Mouse (Mus musculus): ENCODE data around the gene Ankrd17. TPM values are rescaled to one million over a fixed set of nuclear protein-coding genes. Genes with fewer than 3 reads are reported as not detected.

The Ankrd17 gene
- total and polyA plus RNA-seq, 3 experiments, result 34.6 to 67.3 (median 35.0) TPM

DNA sequence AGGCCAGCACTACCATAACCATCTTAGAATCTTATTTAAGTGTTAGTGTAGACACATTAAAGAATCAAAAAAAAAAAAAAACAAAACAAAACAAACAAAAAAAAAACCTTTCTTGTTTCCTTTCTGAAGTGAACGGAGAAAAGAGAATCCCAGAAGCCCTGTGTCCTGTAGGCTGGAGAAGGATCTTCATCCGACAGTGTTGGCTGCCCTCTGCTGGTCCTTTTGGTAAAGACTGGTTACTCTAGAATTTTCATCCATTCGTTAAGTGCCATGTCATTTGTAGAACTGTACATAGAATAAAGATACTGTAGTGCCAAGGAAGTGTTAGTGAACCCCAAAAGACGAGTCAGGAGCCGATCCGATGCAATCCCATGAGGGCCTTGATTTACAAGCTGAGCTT is 171.5 kb downstream of the Ankrd17 start:
- no peaks in the 10 kb centered on the region for H3K9me3 ChIP-seq (replicated peaks; ENCODE audit: insufficient read depth, low read length)
- H3K27me3 ChIP-seq (ENCODE audit: control insufficient read depth in 1 of 2, insufficient read depth in 2 of 2, low read length in 2 of 2), result peaks cover 2 to 7% of the 10 kb centered on the region in 2 experiments
- no peak overlapping the region for H3K27ac ChIP-seq (ENCODE audit: control insufficient read depth, low read depth, low read length)
- H3K4me3 ChIP-seq (ENCODE audit: control insufficient read depth in 1 of 2, insufficient read depth in 1 of 2, low read depth in 2 of 2, low read length in 2 of 2), result no peak overlapping the region
- H3K36me3 ChIP-seq (ENCODE audit: control insufficient read depth in 1 of 2, insufficient read depth in 2 of 2, low read length in 2 of 2), result no peaks in the 10 kb centered on the region
- H3K79me2 ChIP-seq (ENCODE audit: control insufficient read depth, insufficient read depth, low read length, poor library complexity), result no peaks in the 10 kb centered on the region
- peak; percentile 74 for DNase-seq (ENCODE audit: low read depth, low spot score)
- TF ChIP-seq MYB (IDR thresholded peaks at IDR 0.05; ENCODE audit: low read depth, low read length) (no peak), CHD1 (IDR thresholded peaks at IDR 0.05; ENCODE audit: low read depth, low read length) (no peak), HCFC1 (IDR thresholded peaks at IDR 0.05; ENCODE audit: low read depth, low read length) (no peak), RCOR1 (IDR thresholded peaks at IDR 0.05; ENCODE audit: low read depth, low read length) (no peak), CHD2 (IDR thresholded peaks at IDR 0.05; ENCODE audit: low read length) (no peak), BHLHE40 (IDR thresholded peaks at IDR 0.05; ENCODE audit: borderline replicate concordance, low read depth, low read length) (no peak), USF2 (IDR thresholded peaks at IDR 0.05; ENCODE audit: borderline replicate concordance in 1 of 2, insufficient read depth in 1 of 2, low read depth in 1 of 2, low read length in 2 of 2) (no peak), SMC3 (IDR thresholded peaks at IDR 0.05; ENCODE audit: low read depth, low read length) (peak; percentile 82), TAL1 (IDR thresholded peaks at IDR 0.05; ENCODE audit: low read length) (no peak), ZMIZ1 (IDR thresholded peaks at IDR 0.05; ENCODE audit: low read depth, low read length) (no peak), CTCF (IDR thresholded peaks at IDR 0.05 in 2 of 3, conservative IDR thresholded peaks at IDR 0.05 in 1 of 3; ENCODE audit: control insufficient read depth in 1 of 3, insufficient read depth in 1 of 3, low read depth in 2 of 3, low read length in 3 of 3, poor library complexity in 1 of 3, severe bottlenecking in 1 of 3) (peak; percentile 60 to 85 (median 74)), ZC3H11A (IDR thresholded peaks at IDR 0.05; ENCODE audit: low read depth, low read length) (peak; percentile 88), RAD21 (IDR thresholded peaks at IDR 0.05; ENCODE audit: low read depth, low read length) (peak; percentile 88)
- no peak overlapping the region for H3K9ac ChIP-seq (ENCODE audit: control insufficient read depth, low read depth, low read length, poor library complexity, severe bottlenecking)
- H3K4me1 ChIP-seq (ENCODE audit: control insufficient read depth in 1 of 2, insufficient read depth in 2 of 2, low read length in 2 of 2), result no peaks in the 10 kb centered on the region

DNA sequence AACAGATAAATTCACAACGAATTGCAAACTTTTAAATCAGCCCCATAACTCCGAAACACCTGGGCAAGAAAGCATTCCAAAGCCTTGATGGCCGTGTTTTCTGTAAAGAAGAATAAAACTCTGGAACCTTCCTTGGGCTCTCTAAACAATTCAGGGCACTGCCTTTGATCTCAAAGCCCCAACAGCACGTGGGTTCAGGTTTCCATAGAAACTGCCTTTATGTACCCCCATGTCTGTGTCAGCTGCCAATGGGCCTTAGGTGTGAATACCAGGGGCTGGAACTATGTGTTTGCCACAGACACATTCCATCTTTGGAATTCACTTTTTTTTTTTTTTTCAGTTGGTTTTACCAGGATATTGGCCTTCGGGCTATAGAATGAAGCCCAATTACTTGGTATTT is 183.6 kb downstream of the Ankrd17 start:
- no peak for DNase-seq (ENCODE audit: low read depth, low spot score)
- no peaks in the 10 kb centered on the region for H3K79me2 ChIP-seq (ENCODE audit: control insufficient read depth, insufficient read depth, low read length, poor library complexity)
- no peaks in the 10 kb centered on the region for H3K4me1 ChIP-seq (ENCODE audit: control insufficient read depth in 1 of 2, insufficient read depth in 2 of 2, low read length in 2 of 2)
- H3K36me3 ChIP-seq (ENCODE audit: control insufficient read depth in 1 of 2, insufficient read depth in 2 of 2, low read length in 2 of 2), result no peaks in the 10 kb centered on the region
- H3K9ac ChIP-seq (ENCODE audit: control insufficient read depth, low read depth, low read length, poor library complexity, severe bottlenecking), result no peak overlapping the region
- H3K27me3 ChIP-seq (ENCODE audit: control insufficient read depth in 1 of 2, insufficient read depth in 2 of 2, low read length in 2 of 2), result no peaks in the 10 kb centered on the region; a peak in 2 of 4 replicates
- TF ChIP-seq ZNF384 (IDR thresholded peaks at IDR 0.05; ENCODE audit: low read depth, low read length) (no peak), ETS1 (IDR thresholded peaks at IDR 0.05; ENCODE audit: low read depth, low read length) (no peak), NELFE (IDR thresholded peaks at IDR 0.05; ENCODE audit: low read depth, low read length) (no peak), MAFK (IDR thresholded peaks at IDR 0.05; ENCODE audit: borderline replicate concordance, low read depth, low read length) (no peak), GATA1 (IDR thresholded peaks at IDR 0.05; ENCODE audit: low read depth, low read length) (no peak), KAT2A (conservative IDR thresholded peaks at IDR 0.05; ENCODE audit: low read depth, low read length) (no peak), CTCF (IDR thresholded peaks at IDR 0.05 in 2 of 3, conservative IDR thresholded peaks at IDR 0.05 in 1 of 3; ENCODE audit: control insufficient read depth in 1 of 3, insufficient read depth in 1 of 3, low read depth in 2 of 3, low read length in 3 of 3, poor library complexity in 1 of 3, severe bottlenecking in 1 of 3) (no peak), MYB (IDR thresholded peaks at IDR 0.05; ENCODE audit: low read depth, low read length) (no peak), RAD21 (IDR thresholded peaks at IDR 0.05; ENCODE audit: low read depth, low read length) (no peak)
- H3K27ac ChIP-seq (ENCODE audit: control insufficient read depth, low read depth, low read length), result no peak overlapping the region
- no peaks in the 10 kb centered on the region for H3K9me3 ChIP-seq (replicated peaks; ENCODE audit: insufficient read depth, low read length)
- H3K4me3 ChIP-seq (ENCODE audit: control insufficient read depth in 1 of 2, insufficient read depth in 1 of 2, low read depth in 2 of 2, low read length in 2 of 2), result no peak overlapping the region

All from MEL (cell line).